In the genomic region with DNA sequence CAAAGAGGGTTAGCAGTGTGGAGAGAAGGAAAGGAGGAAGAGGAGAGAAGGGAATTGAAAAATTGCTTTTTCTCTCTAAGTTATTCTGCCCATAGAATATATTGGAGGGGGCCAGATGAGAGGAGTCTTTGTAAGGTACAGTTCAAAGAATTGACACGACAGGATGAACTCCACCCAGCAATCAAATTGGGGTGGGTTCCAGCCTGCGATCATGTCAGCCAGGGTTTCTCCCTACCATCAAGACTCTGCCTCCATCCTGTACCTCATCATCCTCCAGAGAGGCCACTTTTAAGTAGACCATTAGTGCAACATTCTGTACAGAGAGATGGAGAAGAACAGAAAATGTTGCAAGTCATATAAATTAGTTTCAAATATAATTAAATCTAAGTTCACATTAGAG, we compare ENCODE assay signal across 19 mouse cellular contexts. TPM values are rescaled to one million over a fixed set of nuclear protein-coding genes. Genes with fewer than 3 reads are reported as not detected.
A peak's percentile ranks its signal among the peaks of the same experiment; 100 is the strongest.
DNase-seq lines count a peak whose midpoint lies in the region; ATAC-seq lines count a peak whose summit lies in the region.
"Had no signal": no experiment of that assay in that cellular context is flagged by ENCODE, and none has a peak within 500 bp of the region (broad histone marks: within the 10 kb centered on the region; RNA-seq: fewer than 3 reads in every experiment).

No protein-coding gene starts in this region.

- ATAC-seq in kidney, embryonic 15.5 days (replicated peaks; ENCODE audit: low FRiP score) = no peak
- ATAC-seq: forebrain, postnatal 0 days had no signal

- peaks cover 8% of the 10 kb centered on the region for H3K4me1 ChIP-seq in kidney, embryonic 15.5 days

- H3K27me3 ChIP-seq in kidney, embryonic 15.5 days = no peaks in the 10 kb centered on the region
- H3K27me3 ChIP-seq: hindbrain, embryonic 13.5 days; midbrain, embryonic 12.5 days had no signal

- intact Hi-C loops in heart, postnatal 10 days (cut with DNase I) = loop anchor here (5.0 kb wide), 2 partner anchors 113 to 148 kb away; no protein-coding TSS in a partner anchor

- 51% methylated on average over 2 of the region's 2 CpGs for WGBS in kidney, embryonic 15.5 days

- no peaks in the 10 kb centered on the region for H3K9me3 ChIP-seq in kidney, embryonic 15.5 days (replicated peaks)
- H3K9me3 ChIP-seq: forebrain, embryonic 10.5 days; hindbrain, embryonic 13.5 days; midbrain, embryonic 12.5 days had no signal

- 0 out of 2 replicates have a peak overlapping the region, but pooled peaks have one; percentile 23 for H3K4me2 ChIP-seq in kidney, embryonic 15.5 days
- H3K4me2 ChIP-seq: hindbrain, embryonic 13.5 days; midbrain, embryonic 12.5 days had no signal

- DNase-seq in heart, adult 8-10 months (ENCODE audit: low spot score) = peak; percentile 35
- DNase-seq in heart, postnatal 10 days = no peak
- no peak for DNase-seq in kidney, adult 8-10 months
- peak; percentile 11 to 20 for DNase-seq in lung, adult 18-20 months
- DNase-seq in lung, postnatal 10 days = no peak
- DNase-seq in right cerebral cortex, postnatal 14 days = no peak
- DNase-seq: adrenal gland, postnatal 36 days; B cell, adult 2 months; cerebellum, adult 2 months; cerebellum, postnatal 36 days; forebrain, postnatal 0 days; retina, postnatal 1 day; right cerebral cortex, postnatal 4 days; thymus, adult 2 months had no signal

- H3K27ac ChIP-seq in kidney, embryonic 15.5 days = no peak overlapping the region
- H3K27ac ChIP-seq: forebrain, embryonic 10.5 days; hindbrain, embryonic 13.5 days; liver, embryonic 14.5 days; midbrain, embryonic 12.5 days had no signal

- H3K4me3 ChIP-seq in kidney, embryonic 15.5 days (replicated peaks) = no peak overlapping the region
- H3K4me3 ChIP-seq: forebrain, embryonic 10.5 days; hindbrain, embryonic 13.5 days; midbrain, embryonic 12.5 days had no signal

- no peak overlapping the region for H3K9ac ChIP-seq in kidney, embryonic 15.5 days
- H3K9ac ChIP-seq: forebrain, postnatal 0 days; hindbrain, embryonic 13.5 days; liver, embryonic 14.5 days; midbrain, embryonic 12.5 days had no signal

- no peaks in the 10 kb centered on the region for H3K36me3 ChIP-seq in kidney, embryonic 15.5 days
- H3K36me3 ChIP-seq: forebrain, embryonic 10.5 days; hindbrain, embryonic 13.5 days; midbrain, embryonic 12.5 days had no signal

RNA-seq across cellular contexts. Expression of gene Adgrl4, which starts 2.3 kb away (rescaled TPM):
- total RNA-seq in heart, adult 8-10 months (2022) = 10 to 100 TPM; 56.5 to 77.5 (median 68.1) TPM
- 10 to 100 TPM; 91.3 to 95.4 TPM for total RNA-seq in heart, postnatal 10 days (2021)
- polyA plus RNA-seq in kidney, embryonic 15.5 days (2015; fragmentation: Nextera tagmentation; extraction: Ambion mirVana) = 23.4 and 26.8 TPM in 2 replicates

Comparison
In these comparisons a context has a peak if more than half of its experiments do, and no peak if none do; other contexts are left out.
1. DNase-seq: peak in heart, adult 8-10 months (single experiment) and lung, adult 18-20 months (2 of 2); none in heart, postnatal 10 days (0 of 2), kidney, adult 8-10 months (0 of 2), lung, postnatal 10 days (single experiment) and right cerebral cortex, postnatal 14 days (single experiment).